13 mouse cellular contexts compared by ENCODE assay signal in the genomic region with DNA sequence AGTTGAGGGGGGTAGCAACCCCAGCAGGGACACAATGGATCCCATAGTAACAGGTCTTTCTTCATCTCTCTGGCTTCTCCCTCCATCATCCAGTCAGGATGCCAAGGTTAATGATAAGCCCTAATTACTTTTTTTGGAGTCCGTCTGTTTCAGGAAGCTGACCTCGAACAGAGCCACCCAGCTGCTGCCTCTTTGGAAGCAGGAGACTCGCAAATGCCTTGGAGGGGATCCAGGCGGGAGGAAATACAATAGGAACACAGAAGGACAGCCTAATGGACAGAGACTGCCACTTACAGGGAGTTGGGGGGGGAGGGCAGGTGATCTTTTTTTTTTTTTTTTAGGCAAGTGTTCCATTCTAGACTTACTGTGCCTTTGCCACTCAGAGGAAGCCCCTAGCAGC. TPM values are rescaled to one million over a fixed set of nuclear protein-coding genes. Genes with fewer than 3 reads are reported as not detected.
DNase-seq lines count a peak whose midpoint lies in the region; ATAC-seq and TF ChIP-seq lines count a peak whose summit lies in the region.
"Had no signal": no experiment of that assay in that cellular context is flagged by ENCODE, and none has a peak within 500 bp of the region (broad histone marks: within the 10 kb centered on the region; RNA-seq: fewer than 3 reads in every experiment).

No protein-coding gene starts in this region.

- no peak overlapping the region for H3K27ac ChIP-seq in gastrocnemius, adult 2 months
- no peak overlapping the region for H3K27ac ChIP-seq in intestine, embryonic 15.5 days
- no peak overlapping the region for H3K27ac ChIP-seq in embryonic facial prominence, embryonic 10.5 days (replicated peaks)
- H3K27ac ChIP-seq: forebrain, embryonic 12.5 days; lung, embryonic 15.5 days had no signal

- H3K9ac ChIP-seq in intestine, embryonic 15.5 days, result no peak overlapping the region
- H3K9ac ChIP-seq: forebrain, embryonic 12.5 days; lung, embryonic 15.5 days had no signal

- H3K36me3 ChIP-seq in intestine, embryonic 15.5 days, result no peaks in the 10 kb centered on the region
- H3K36me3 ChIP-seq in embryonic facial prominence, embryonic 10.5 days (replicated peaks), result no peaks in the 10 kb centered on the region
- H3K36me3 ChIP-seq: forebrain, embryonic 12.5 days; lung, embryonic 15.5 days had no signal

- H3K4me1 ChIP-seq in intestine, embryonic 15.5 days (replicated peaks), result no peaks in the 10 kb centered on the region
- no peaks in the 10 kb centered on the region for H3K4me1 ChIP-seq in embryonic facial prominence, embryonic 10.5 days
- H3K4me1 ChIP-seq: forebrain, embryonic 12.5 days; lung, embryonic 15.5 days had no signal

- no peaks in the 10 kb centered on the region for H3K27me3 ChIP-seq in intestine, embryonic 15.5 days (replicated peaks)
- no peaks in the 10 kb centered on the region for H3K27me3 ChIP-seq in embryonic facial prominence, embryonic 10.5 days (replicated peaks; ENCODE audit: low read depth, poor library complexity, severe bottlenecking)
- H3K27me3 ChIP-seq: forebrain, embryonic 12.5 days; lung, embryonic 15.5 days had no signal

- peak; percentile 28 for DNase-seq in gastrocnemius, postnatal 10 days
- DNase-seq in gastrocnemius, adult 2 months, result no peak
- peak; percentile 38 to 66 for DNase-seq in left cerebral cortex, postnatal 10 days (ENCODE audit: extremely low spot score in 1 of 2, low spot score in 2 of 2)
- DNase-seq in left cerebral cortex, postnatal 36 days (ENCODE audit: low spot score in 2 of 2), result no peak
- DNase-seq in brain, adult 2 months (ENCODE audit: low read depth, low spot score), result peak; percentile 96
- DNase-seq in heart, adult 9 months (ENCODE audit: low spot score in 2 of 2), result peak; percentile 6 to 17
- no peak for DNase-seq in embryonic facial prominence, embryonic 10.5 days (ENCODE audit: low spot score)

- intact Hi-C loops in gastrocnemius, adult 2 months (cut with DNase I), result no loop called here
- intact Hi-C loops in left cerebral cortex, postnatal 10 days (cut with DNase I), result no loop called here
- intact Hi-C loops in left cerebral cortex, postnatal 36 days (cut with DNase I), result no loop called here

- no peak for TF ChIP-seq CTCF in gastrocnemius, adult 2 months (IDR thresholded peaks at IDR 0.05)

- H3K4me3 ChIP-seq in gastrocnemius, adult 2 months, result no peak overlapping the region
- H3K4me3 ChIP-seq in intestine, embryonic 15.5 days (replicated peaks), result no peak overlapping the region
- no peak overlapping the region for H3K4me3 ChIP-seq in embryonic facial prominence, embryonic 10.5 days
- H3K4me3 ChIP-seq: forebrain, embryonic 12.5 days; lung, embryonic 15.5 days had no signal

- 34% methylated on average over 4 of the region's 4 CpGs for WGBS in intestine, embryonic 15.5 days
- WGBS in embryonic facial prominence, embryonic 10.5 days, result 49% methylated on average over 4 of the region's 4 CpGs

- no peak for ATAC-seq in intestine, embryonic 15.5 days
- ATAC-seq: intestine, embryonic 16.5 days had no signal

- no peak overlapping the region for H3K4me2 ChIP-seq in intestine, embryonic 15.5 days (replicated peaks)
- H3K4me2 ChIP-seq: forebrain, embryonic 12.5 days; lung, embryonic 15.5 days had no signal

- no peaks in the 10 kb centered on the region for H3K9me3 ChIP-seq in intestine, embryonic 15.5 days
- no peaks in the 10 kb centered on the region for H3K9me3 ChIP-seq in embryonic facial prominence, embryonic 10.5 days
- H3K9me3 ChIP-seq: forebrain, embryonic 12.5 days; lung, embryonic 15.5 days had no signal

RNA-seq across cellular contexts. Expression of a gene that starts 40.2 kb away (rescaled TPM):
- total RNA-seq in gastrocnemius, postnatal 10 days (2021), result under 1 TPM; 0.35 to 0.47 TPM
- total RNA-seq in gastrocnemius, adult 2 months (2021), result not detected
- total RNA-seq in left cerebral cortex, postnatal 10 days (2021), result 100 to 1,000 TPM; 188 to 210 TPM
- 100 to 1,000 TPM; 304 to 358 TPM for total RNA-seq in left cerebral cortex, postnatal 36 days (2021)
- polyA plus RNA-seq in intestine, embryonic 15.5 days (2015; fragmentation: Nextera tagmentation; extraction: Ambion mirVana), result 0.20 and 0.30 TPM in 2 replicates
- 0.14 and 0.20 TPM in 2 replicates for polyA plus RNA-seq in embryonic facial prominence, embryonic 10.5 days (2016; fragmentation: Nextera tagmentation; extraction: Ambion mirVana)
- polyA plus RNA-seq: heart, embryonic 14.5 days had no signal

RNA-seq across cellular contexts. Expression of a gene that starts 55.4 kb away (rescaled TPM):
- not detected for total RNA-seq in gastrocnemius, postnatal 10 days (2021)
- total RNA-seq in gastrocnemius, adult 2 months (2021), result not detected
- total RNA-seq in left cerebral cortex, postnatal 10 days (2021), result not detected
- total RNA-seq in left cerebral cortex, postnatal 36 days (2021), result not detected
- not detected in 2 replicates for polyA plus RNA-seq in intestine, embryonic 15.5 days (2015; fragmentation: Nextera tagmentation; extraction: Ambion mirVana)
- polyA plus RNA-seq in embryonic facial prominence, embryonic 10.5 days (2016; fragmentation: Nextera tagmentation; extraction: Ambion mirVana), result not detected in 2 replicates
- polyA plus RNA-seq: forebrain, embryonic 12.5 days; heart, embryonic 14.5 days; intestine, embryonic 16.5 days; lung, embryonic 15.5 days; urinary bladder, adult 2 months had no signal

Comparison
In these comparisons a context has a peak if more than half of its experiments do, and no peak if none do; other contexts are left out.
1. DNase-seq: peak in gastrocnemius, postnatal 10 days (single experiment), left cerebral cortex, postnatal 10 days (2 of 2), brain, adult 2 months (single experiment) and heart, adult 9 months (2 of 2); none in gastrocnemius, adult 2 months (single experiment), left cerebral cortex, postnatal 36 days (0 of 2) and embryonic facial prominence, embryonic 10.5 days (single experiment).
2. RNA of a gene that starts 40.2 kb away (total RNA-seq): 304 to 358 TPM in left cerebral cortex, postnatal 36 days and 188 to 210 TPM in left cerebral cortex, postnatal 10 days; 0.35 to 0.47 TPM in gastrocnemius, postnatal 10 days and not detected in gastrocnemius, adult 2 months; every median in the first group is over 100 times any median in the second.